Mouse (Mus musculus) spleen, adult 2 months (tissue): ENCODE data around the gene Megf9.

Experiments
- CTCF ChIP-seq: fragments of 200-500 bp; IDR thresholded peaks from 2 replicates; pipeline ENCODE4 v1.5.1; 2011; ENCODE audit warnings: mild to moderate bottlenecking, inconsistent platforms; ENCODE audit not compliant: insufficient read depth, insufficient read length, insufficient replicate concordance; ENCODE audit errors: extremely low read depth
- POLR2A ChIP-seq: fragments of 200-500 bp; IDR thresholded peaks from 2 replicates; pipeline ENCODE4 v1.6.1; 2011; ENCODE audit warnings: low read depth, low read length, inconsistent platforms

DNA sequence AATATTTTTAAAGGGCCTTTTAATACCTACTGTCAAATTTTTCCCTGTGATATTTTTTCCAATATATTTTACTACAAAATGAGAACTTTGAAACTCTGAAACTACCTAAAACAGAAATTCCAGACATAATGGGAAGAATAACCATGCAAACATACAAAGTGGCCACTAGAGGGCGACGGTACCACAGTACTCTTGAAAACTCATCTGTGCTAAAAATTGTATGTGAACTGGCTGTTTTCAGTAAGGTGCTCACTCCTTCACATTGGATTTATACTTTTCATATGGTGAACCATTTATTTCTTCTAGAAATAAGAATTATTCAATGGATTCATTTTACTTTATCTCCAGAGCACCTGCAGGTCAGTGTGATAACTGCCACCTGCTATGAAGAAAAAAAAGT lies 83.0 kb downstream of the Megf9 start:
- TF ChIP-seq POLR2A (no peak), CTCF (no peak)
